Mouse (Mus musculus) spleen, adult 18-20 months (tissue): ENCODE data around the gene Inka2.

ENCODE experiments used
- DNase-seq, 2 experiments: peaks; one replicate each; pipeline ENCODE4 v3.0.0; 2022; ENCODE audit warnings: mixed read lengths in 2 of 2

Inka2 gene

GRCm38 (mm10) chr3:105732360-105732759 is 28.0 kb downstream of the Inka2 start:
- no peak for DNase-seq

GRCm38 (mm10) chr3:105733538-105733937 is 29.1 kb downstream of the Inka2 start:
- no peak for DNase-seq

DNA sequence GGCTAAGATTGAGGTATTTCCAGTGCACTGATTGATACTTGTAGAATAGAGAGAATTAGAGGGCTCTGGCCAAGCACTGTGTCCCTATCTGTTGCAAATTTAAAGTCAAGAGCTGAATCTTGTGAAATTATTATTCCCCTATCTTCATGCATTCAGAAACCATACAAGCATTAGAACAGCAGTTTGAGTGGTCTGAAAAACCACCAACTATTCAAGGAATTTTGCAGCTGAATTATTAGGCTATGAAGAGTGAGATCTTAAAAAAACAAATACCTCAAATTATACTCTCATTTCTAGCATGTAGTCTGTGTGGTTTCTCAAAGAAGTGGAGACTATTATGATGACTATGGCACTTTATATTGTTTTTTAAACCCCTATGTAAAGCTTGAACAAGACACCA is 30.9 kb downstream of the Inka2 start:
- DNase-seq, result no peak

GRCm38 (mm10) chr3:105736148-105736547 is 31.7 kb downstream of the Inka2 start:
- DNase-seq, result no peak

DNA sequence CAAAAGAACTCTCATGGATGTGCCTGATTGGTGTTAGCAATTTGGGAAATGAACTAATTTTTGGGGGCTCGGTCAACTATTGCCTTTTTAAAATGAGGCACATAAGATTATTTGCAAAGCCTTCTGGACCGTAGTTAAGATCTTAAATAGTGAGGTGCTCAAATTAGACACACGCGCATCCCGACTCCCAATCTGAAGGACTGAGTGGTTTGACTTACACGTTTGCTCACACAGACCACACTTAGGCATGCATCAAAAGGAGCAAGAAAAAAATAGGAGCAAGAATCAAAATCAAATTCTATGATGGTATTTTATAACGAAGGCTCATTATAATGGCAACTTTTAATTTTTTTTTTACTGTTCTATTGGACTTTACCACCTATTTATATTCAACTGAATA is 32.7 kb downstream of the Inka2 start:
- no peak for DNase-seq

DNA sequence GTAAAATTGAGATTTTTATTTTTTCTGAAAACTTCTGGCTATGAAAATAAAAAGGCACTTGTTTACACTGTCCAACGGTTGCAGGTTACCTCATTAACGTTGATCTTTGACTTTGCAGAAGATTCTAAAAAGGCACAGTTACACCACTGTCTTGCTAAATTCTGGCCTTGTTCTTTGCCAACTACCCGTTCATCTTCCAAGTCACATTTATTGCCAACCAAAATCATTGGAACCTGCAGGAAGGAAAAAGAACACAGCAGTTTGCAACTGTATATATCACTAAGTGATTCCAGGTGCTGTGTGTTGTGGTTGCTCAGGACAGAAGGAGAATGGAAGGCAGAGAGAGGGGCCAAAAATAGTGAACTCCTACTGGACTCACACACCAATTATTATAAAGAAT is 33.3 kb downstream of the Inka2 start:
- no peak for DNase-seq

GRCm38 (mm10) chr3:105746542-105746941 is 42.1 kb downstream of the Inka2 start:
- no peak for DNase-seq

- no peak for DNase-seq
Observed at GRCm38 (mm10) chr3:105750810-105751209, 46.4 kb downstream of the Inka2 start.

- DNase-seq, result no peak
Observed at GRCm38 (mm10) chr3:105754184-105754583, 49.8 kb downstream of the Inka2 start.

DNA sequence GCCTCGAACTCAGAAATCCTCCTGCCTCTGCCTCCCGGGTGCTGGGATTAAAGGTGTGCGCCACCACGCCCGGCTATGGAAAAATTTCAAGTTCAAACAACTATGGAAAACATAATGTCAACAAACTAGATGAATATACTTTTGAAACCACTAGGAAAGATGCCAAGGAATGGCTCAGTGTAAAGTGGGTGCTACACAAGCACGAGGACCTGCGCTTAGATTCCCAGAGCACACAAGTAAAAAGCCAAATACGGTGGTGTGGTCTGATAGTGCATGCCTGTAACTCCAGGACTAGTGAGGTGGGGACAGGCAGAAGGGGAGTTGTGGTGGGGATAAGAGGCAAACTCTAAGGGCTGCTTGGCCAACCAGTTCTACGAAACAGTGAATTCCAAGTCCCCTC is 50.7 kb downstream of the Inka2 start:
- DNase-seq, result no peak

DNA sequence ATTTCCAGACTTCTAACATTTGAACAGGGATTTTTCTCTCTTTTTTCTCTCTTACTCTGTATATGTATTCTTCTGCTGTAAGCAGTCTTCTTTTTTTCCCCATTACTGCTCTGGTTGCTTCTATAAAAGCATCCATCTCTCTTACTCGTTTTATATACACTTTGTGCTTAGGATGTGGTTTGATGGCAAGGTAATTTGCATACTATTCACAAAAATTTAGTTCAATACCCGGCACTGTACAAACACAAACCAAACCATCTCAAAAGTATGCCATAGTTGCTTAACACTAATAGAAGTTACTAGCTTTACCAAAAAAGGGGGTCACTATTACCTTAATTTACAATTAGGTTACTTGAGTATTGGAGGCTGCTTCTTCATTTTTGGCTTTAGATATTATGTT is 52.1 kb downstream of the Inka2 start:
- DNase-seq, result no peak

- DNase-seq, result no peak
Observed at GRCm38 (mm10) chr3:105757323-105758083, 53.1 kb downstream of the Inka2 start.

GRCm38 (mm10) chr3:105758098-105758497 is 53.7 kb downstream of the Inka2 start:
- DNase-seq, result no peak

DNA sequence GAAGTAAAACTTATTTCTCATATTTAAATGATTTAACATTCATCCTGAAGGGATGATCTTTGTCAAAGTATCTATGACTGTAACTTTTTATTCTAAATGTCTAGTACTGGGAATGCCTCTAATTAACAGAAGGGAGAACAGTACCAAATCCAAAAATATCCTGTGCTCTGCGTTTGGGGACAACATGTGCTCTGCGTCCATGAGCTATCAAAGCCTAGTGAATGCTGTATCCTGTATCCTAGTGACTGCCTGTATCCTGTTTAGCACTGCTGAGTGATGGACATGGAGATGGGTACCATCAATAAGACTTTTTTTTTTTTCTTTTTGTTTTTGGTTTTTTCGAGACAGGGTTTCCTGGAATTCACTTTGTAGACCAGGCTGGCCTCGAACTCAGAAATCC is 54.3 kb downstream of the Inka2 start:
- no peak for DNase-seq

DNA sequence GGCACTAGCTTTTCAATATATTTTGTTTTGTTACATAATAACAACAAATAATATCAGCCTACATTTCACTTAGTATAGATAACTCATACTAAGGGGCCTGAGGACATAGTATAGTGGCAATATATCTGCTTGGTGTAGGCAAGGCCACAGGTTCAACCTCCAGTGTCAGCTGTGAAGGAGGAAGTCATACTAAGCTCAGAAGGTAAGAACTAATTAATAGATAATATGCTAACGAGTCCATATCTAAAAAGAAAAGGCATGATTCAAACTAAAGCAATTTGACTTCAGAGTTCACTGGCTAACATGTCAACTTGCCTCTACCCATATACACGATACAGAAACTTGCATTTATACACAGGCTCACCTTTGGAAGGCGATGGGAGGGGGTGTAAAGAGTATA is 55.7 kb downstream of the Inka2 start:
- DNase-seq, result no peak

DNA sequence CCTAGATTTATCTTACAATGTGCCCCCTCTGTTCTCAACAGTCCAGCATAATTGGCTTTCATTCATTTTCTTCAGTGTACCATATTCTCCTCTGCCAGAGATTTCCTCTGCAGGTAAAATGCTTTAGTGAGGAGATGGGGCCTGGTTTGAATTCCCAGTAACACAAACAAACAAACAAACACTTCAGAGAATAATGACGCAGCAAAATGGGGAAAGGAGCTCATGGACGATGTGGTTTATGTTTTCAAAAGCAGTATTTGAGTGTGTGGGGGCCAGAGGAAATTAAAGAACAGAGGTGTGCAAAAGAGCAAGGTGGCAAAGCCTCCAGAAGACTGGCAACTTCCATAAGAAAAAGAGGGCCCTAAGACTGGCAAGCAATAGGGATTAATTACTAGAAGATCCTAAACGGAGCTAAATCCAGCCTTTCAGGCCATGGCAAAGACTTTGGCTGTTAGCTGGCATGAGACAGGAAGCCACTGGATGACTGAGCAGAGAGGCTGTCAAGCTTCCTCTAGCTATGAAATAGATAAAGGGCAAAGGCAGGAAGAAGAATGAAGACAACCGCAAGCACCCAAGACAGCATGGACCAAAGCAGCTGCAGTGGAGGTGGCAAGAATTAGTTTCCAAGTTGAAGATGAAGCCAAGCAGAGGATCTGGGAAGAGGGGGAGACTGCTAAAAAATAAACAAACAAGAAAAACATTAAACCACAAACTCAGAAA is 58.9 kb downstream of the Inka2 start:
- no peak for DNase-seq

DNA sequence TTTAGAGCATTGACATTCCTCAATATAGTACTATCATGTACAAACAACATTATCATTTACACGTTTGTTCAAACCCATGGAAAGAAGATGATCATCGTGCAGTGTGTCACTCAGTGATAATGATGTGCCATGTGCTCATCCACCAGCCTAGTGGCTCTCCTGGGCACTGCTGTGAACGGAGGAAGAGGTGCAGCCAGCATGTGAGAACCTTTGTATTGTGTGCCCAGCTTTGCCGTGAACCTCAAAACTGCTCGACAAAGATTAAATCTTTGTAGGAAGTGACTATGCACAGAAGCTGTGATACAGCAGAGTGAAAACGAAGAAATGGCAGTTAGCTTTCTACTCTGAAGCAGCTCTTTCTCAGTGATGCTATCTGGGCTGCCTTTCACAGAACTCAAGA is 64.1 kb downstream of the Inka2 start:
- no peak for DNase-seq

DNA sequence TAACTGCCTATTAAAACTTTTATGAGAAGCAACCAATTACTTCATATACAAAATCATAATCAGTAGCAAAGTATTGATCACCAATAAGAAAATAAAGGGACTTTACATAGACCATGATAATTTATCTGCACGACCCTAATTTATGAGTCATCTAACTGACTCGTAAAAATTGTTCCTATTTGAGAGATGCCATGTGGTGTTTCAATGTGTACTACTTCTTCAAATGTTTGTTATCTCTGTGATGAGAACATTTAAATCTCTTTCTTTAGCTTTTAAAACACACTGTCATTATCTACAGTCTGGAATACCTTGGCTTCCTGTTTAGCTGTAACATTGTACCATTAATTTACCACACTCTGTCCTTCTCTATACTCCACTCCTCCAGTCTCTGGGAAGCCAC is 65.0 kb downstream of the Inka2 start:
- DNase-seq, result no peak
